Mouse (Mus musculus) liver, embryonic 13.5 days (tissue): ENCODE data around the gene Zbtb8os. TPM values are rescaled to one million over a fixed set of nuclear protein-coding genes. Genes with fewer than 3 reads are reported as not detected.

Experiments
- ATAC-seq: fragments of 200-750 bp; cut with Nextera tagmentation; 2 replicates; pipeline ENCODE4 v1.8.0; 2017; ENCODE audit warnings: low read depth, mild to moderate bottlenecking, moderate number of reproducible peaks, moderate library complexity
- DNase-seq: peaks from one replicate; pipeline ENCODE4 v3.0.0; 2022
- H3K27ac ChIP-seq: fragments of 300-500 bp; sonication (generic); 2 replicates; pipeline ENCODE4 v1.5.1; 2015; ENCODE audit warnings: moderate library complexity, mild to moderate bottlenecking, inconsistent platforms
- H3K27me3 ChIP-seq: fragments of 300-500 bp; sonication (generic); 2 replicates; pipeline ENCODE4 v1.6.1; 2015; ENCODE audit warnings: mild to moderate bottlenecking, inconsistent platforms
- H3K36me3 ChIP-seq: fragments of 300-500 bp; sonication (generic); 2 replicates; pipeline ENCODE4 v1.6.1; 2015; ENCODE audit warnings: mild to moderate bottlenecking, inconsistent platforms
- H3K4me1 ChIP-seq: fragments of 300-500 bp; sonication (generic); replicated peaks from 2 replicates; pipeline ENCODE4 v1.6.1; 2015; ENCODE audit warnings: inconsistent platforms
- H3K4me2 ChIP-seq: fragments of 300-500 bp; sonication (generic); 2 replicates; pipeline ENCODE4 v1.6.1; 2015; ENCODE audit warnings: inconsistent platforms, mild to moderate bottlenecking, moderate library complexity
- H3K4me3 ChIP-seq: fragments of 300-500 bp; sonication (generic); replicated peaks from 2 replicates; pipeline ENCODE4 v1.5.1; 2015; ENCODE audit warnings: mild to moderate bottlenecking, inconsistent platforms
- H3K9ac ChIP-seq: fragments of 300-500 bp; sonication (generic); 2 replicates; pipeline ENCODE4 v1.6.1; 2015; ENCODE audit warnings: mild to moderate bottlenecking, inconsistent platforms
- H3K9me3 ChIP-seq: fragments of 300-500 bp; sonication (generic); replicated peaks from 2 replicates; pipeline ENCODE4 v1.6.1; 2016; ENCODE audit warnings: inconsistent platforms
- WGBS: fragments of 180-500 bp; shearing (Covaris S2); methylation state at CpG from one replicate; pipeline ENCODE4 v1.1.7; 2015; ENCODE audit not compliant: insufficient replicate concordance; 5-methylcytosine and 5-hydroxymethylcytosine counted together
- polyA plus RNA-seq: library from polyadenylated mRNA; unstranded; fragments of >200 nt; fragmentation: Nextera tagmentation; extraction: Ambion mirVana; gene quantifications from 2 replicates; pipeline ENCODE4 v1.2.1, GENCODE M21; 2015

Gene Zbtb8os
- polyA plus RNA-seq, 1 experiment from 2014 or later, result 30.4 TPM

DNA sequence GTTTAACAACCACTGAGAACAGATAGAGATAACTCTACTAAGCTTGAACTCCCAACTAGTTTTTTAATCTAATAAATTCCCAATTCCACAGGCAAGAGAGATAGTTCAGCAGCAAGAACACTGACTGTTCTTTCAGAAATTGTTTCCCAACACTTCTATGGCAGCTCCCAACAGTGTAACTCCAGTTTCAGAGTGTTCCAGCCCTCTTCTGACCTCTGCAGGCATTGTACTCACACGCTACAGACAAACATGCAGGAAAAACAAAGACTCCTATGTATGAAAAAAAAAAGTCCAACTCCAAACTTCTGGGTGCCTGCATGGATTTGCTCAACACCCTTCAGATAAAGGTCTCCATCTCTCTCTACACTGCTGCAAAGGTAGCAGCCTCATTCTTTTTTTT lies 2.6 kb upstream of the Zbtb8os start:
- ATAC-seq (no peak), DNase-seq (no peak)
- peaks cover 59% of the 10 kb centered on the region for H3K36me3 ChIP-seq
- H3K4me1 ChIP-seq, result peaks cover 56% of the 10 kb centered on the region
- 55% methylated on average over 1 of the region's 1 CpGs for WGBS
- peak overlapping the region; percentile 83 for H3K4me2 ChIP-seq
- H3K27me3 ChIP-seq, result no peaks in the 10 kb centered on the region
- H3K9me3 ChIP-seq, result no peaks in the 10 kb centered on the region
- H3K4me3 ChIP-seq, result peak overlapping the region; percentile 90
- H3K27ac ChIP-seq, result no peak overlapping the region
- H3K9ac ChIP-seq, result peak overlapping the region; percentile 89

DNA sequence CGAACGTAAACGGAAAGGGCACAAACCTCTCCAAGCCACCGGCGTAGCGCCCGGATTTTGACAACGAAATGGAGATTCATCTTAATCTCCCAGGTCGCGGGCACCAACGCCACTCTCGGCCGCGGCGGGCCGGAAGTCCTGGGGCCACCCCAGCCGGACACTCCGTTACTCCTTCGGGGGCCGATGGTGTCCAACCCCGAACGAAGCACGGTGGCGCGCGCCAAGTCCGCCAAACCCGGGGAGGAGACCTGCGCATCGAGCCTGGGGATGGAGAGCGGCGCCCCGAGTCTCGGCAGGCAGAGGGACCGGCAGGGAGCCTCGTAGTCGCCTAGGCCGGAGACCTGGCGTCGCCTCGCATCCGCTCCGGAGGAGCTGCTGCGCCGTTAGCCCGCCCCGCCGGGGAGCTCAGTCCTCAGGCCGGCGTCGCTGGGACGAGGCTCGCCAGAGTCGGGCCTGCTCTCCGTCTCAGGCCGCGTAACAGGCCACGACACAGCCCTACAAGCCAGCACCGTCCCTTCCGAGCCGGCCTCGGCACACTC lies 749 bp upstream of the Zbtb8os start:
- H3K4me2 ChIP-seq, result peak overlapping the region; percentile 83
- H3K9me3 ChIP-seq, result no peaks in the 10 kb centered on the region
- WGBS, result under 1% methylated on average over 62 of the region's 62 CpGs
- H3K9ac ChIP-seq, result peak overlapping the region; percentile 89
- H3K36me3 ChIP-seq, result peaks cover 42% of the 10 kb centered on the region
- peak overlapping the region; percentile 90 for H3K4me3 ChIP-seq
- H3K27ac ChIP-seq, result peak overlapping the region; percentile 94
- H3K27me3 ChIP-seq, result no peaks in the 10 kb centered on the region
- ATAC-seq (peak; percentile 58), DNase-seq (no peak)
- peaks cover 75% of the 10 kb centered on the region for H3K4me1 ChIP-seq

DNA sequence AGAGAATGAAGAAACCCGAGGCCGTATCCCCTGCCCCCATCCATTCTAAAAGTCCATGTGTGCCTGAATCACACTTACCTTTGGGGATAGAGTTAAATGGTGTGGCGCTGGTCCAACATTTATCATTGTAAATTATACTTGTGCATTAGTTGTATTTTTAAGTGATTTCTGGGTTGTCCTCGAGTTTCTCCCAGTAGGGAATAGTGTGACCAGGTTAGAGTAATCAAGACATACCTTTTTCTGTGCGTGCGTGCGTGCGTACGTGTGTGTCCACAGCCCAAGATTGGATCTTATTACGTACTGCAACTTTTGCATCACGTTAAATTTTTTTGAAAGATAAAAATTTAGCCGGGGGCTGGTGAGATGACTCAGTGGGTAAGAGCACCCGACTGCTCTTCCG lies 796 bp downstream of the Zbtb8os start:
- peak overlapping the region; percentile 99 for H3K27ac ChIP-seq
- H3K27me3 ChIP-seq, result no peaks in the 10 kb centered on the region
- ATAC-seq (no peak), DNase-seq (no peak)
- peaks cover 77% of the 10 kb centered on the region for H3K4me1 ChIP-seq
- H3K9ac ChIP-seq, result peak overlapping the region; percentile 84
- H3K9me3 ChIP-seq, result no peaks in the 10 kb centered on the region
- peak overlapping the region; percentile 90 for H3K4me3 ChIP-seq
- H3K36me3 ChIP-seq, result peaks cover 27% of the 10 kb centered on the region
- 39% methylated on average over 14 of the region's 14 CpGs for WGBS
- peak overlapping the region; percentile 83 for H3K4me2 ChIP-seq

DNA sequence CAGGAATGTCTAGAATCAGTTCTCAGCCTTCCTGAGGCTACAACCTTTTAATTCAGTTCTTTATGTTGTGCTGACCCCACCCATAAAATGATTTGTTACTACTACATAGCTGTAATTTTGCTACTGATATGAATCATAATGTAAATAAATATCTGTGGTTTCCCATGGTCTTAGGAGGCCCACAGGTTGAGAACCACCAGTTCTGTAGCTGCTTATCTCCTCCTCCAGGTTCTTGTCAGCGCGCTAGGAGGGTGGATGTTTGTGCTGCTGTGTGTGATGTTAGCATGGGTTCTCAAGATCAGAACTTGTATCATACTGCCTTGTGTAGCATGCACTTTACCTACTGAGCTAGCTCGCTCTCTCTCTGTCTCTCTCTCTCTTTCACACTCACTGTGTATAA lies 4.2 kb downstream of the Zbtb8os start:
- H3K4me3 ChIP-seq, result 0 out of 2 replicates have a peak overlapping the region, but pooled peaks have one; percentile 1
- no peaks in the 10 kb centered on the region for H3K9me3 ChIP-seq
- WGBS, result 22% methylated on average over 3 of the region's 3 CpGs
- DNase-seq (no peak), ATAC-seq (peak; percentile 77)
- no peaks in the 10 kb centered on the region for H3K27me3 ChIP-seq
- H3K9ac ChIP-seq, result peak overlapping the region; percentile 12
- peaks cover 50% of the 10 kb centered on the region for H3K4me1 ChIP-seq
- peaks cover 30% of the 10 kb centered on the region for H3K36me3 ChIP-seq
- H3K27ac ChIP-seq, result peak overlapping the region; percentile 97
- H3K4me2 ChIP-seq, result peak overlapping the region; percentile 50

DNA sequence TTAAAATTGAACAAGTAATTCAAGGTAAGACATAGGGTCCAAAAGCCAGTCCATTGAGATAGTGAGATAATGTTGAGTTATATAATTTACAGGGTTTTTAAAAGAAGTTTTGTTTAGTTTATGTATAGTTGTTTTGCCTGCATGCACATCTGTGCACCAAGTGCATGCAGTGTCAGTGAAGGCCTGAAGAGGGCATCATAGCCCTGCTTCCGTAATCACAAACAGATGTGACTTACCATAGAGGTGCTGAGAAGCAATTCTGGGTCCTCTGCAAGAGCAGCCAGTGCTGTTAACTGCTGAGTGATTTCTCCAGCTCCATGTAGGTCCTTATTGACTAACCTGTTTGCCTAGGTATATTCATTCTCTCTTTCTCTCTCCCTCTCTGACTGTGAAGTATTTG lies 6.4 kb downstream of the Zbtb8os start:
- peaks cover 41% of the 10 kb centered on the region for H3K4me1 ChIP-seq
- 89% methylated on average over 1 of the region's 1 CpGs for WGBS
- no peak for ATAC-seq
- no peaks in the 10 kb centered on the region for H3K27me3 ChIP-seq
- H3K36me3 ChIP-seq, result peaks cover 46% of the 10 kb centered on the region
- H3K4me2 ChIP-seq, result no peak overlapping the region
- H3K4me3 ChIP-seq, result no peak overlapping the region
- H3K9me3 ChIP-seq, result no peaks in the 10 kb centered on the region
- no peak overlapping the region for H3K9ac ChIP-seq
- H3K27ac ChIP-seq, result no peak overlapping the region
- DNase-seq, result no peak

DNA sequence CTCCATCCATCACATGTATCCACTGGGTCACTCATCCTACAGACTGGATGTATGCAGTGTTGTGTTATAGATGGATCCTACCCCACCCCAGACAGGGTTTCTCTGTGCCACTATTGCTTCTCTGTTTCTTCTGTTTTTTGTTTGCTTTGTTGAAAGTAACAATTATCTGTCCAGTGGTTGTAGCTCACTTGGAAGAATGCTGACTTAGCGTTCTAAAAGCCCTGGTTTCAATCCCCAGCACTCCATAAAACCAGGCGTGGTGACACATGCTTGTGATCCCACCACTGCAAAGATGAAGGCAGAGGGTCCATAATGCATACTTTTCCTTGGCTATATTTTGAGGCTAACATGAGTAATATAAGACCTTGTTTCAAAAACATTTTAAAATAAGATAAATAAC lies 7.2 kb downstream of the Zbtb8os start:
- Histone ChIP-seq H3K4me2 (no peak overlapping the region), H3K4me3 (no peak overlapping the region), H3K27me3 (no peaks in the 10 kb centered on the region), H3K9me3 (no peaks in the 10 kb centered on the region), H3K9ac (no peak overlapping the region), H3K27ac (peak overlapping the region; percentile 27; the same call in 1 of the 2 replicates), H3K4me1 (peaks cover 33% of the 10 kb centered on the region), H3K36me3 (peaks cover 48% of the 10 kb centered on the region)
- DNase-seq (no peak), ATAC-seq (no peak)
- WGBS, result 81% methylated on average over 2 of the region's 2 CpGs

DNA sequence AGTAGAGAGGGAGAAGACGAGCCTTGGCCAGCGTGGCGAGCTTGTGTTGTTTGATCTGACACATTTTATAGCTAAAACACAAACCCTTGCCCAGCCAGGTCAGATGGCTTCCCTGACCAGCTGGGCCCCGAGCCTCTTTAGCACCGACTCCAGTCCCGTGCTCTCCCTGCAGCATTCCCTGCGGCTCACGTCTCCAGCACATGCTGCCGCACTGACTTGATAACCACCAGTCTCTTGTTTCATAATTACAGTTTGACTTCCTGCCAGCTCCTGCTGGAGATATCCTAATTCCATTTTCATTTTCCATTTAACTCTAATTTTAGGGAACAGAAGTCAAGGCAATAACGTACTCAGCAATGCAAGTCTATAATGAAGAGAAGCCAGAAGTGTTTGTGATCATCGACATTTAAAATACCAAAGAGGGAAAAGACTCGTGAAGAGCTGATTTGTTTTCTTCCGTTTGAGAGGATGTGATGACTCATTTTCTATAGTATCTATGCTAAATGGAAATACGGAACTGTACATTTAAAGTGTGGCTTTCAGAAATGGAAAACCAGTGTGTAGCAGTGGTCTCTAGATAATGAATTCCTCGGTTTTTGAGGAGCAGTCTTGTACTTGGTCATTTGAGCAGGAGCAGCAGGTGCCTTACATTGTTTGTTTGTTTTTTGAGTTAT lies 11.1 kb downstream of the Zbtb8os start:
- no peak for ATAC-seq
- H3K27me3 ChIP-seq, result no peaks in the 10 kb centered on the region
- 77% methylated on average over 15 of the region's 15 CpGs for WGBS
- peak overlapping the region; percentile 32; the same call in 1 of the 2 replicates for H3K27ac ChIP-seq
- H3K4me3 ChIP-seq, result no peak overlapping the region
- DNase-seq, result no peak
- no peaks in the 10 kb centered on the region for H3K9me3 ChIP-seq
- H3K4me2 ChIP-seq, result no peak overlapping the region
- H3K4me1 ChIP-seq, result no peaks in the 10 kb centered on the region
- H3K36me3 ChIP-seq, result peaks cover 46% of the 10 kb centered on the region
- H3K9ac ChIP-seq, result no peak overlapping the region

DNA sequence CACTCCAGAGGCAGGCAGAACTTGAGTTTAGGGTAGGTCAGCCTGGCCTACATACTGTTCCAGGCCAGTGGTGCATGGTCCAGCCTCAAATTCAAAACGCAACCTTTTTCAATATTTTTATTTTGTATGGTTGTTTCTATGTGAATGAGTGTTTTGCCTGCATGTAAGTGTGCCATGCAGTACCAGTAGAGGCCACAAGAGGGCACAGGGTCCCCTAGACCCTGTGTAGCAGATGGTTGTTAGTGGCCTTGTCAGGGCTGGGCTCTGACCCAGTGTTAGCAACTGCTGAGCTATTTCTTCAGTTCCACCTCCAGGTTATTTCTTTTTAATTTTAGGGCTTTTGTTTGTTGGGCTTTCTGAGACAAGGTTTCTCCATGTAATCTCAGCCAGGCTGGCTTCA lies 15.1 kb downstream of the Zbtb8os start:
- no peak overlapping the region for H3K9ac ChIP-seq
- no peak for DNase-seq
- H3K4me2 ChIP-seq, result no peak overlapping the region
- H3K4me1 ChIP-seq, result peaks cover 8% of the 10 kb centered on the region
- H3K27ac ChIP-seq, result no peak overlapping the region
- no peak overlapping the region for H3K4me3 ChIP-seq
- peaks cover 19% of the 10 kb centered on the region for H3K36me3 ChIP-seq
- ATAC-seq, result peak; percentile 78; the same call in 1 of the 2 replicates
- WGBS, result 5% methylated on average over 1 of the region's 1 CpGs
- no peaks in the 10 kb centered on the region for H3K27me3 ChIP-seq
- no peaks in the 10 kb centered on the region for H3K9me3 ChIP-seq

DNA sequence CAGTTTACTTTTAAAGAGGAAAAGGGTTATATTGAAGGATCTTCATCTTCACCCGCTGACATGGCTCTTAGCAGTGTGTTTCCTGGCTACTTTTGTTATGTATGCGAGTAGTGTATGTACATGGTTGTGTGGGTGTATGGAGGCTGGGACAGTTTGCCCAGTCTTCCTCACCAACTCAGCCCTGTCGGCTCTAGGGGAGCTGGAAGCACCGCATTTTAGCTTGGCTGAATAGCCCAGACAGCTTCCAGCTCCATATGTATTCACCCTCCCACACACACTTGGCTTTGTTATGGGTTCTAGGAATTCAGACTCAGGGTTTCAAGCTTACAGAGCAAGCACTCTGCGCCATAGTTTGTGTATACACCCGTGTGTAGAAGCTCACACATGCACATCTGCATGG lies 15.6 kb downstream of the Zbtb8os start:
- H3K27ac ChIP-seq, result no peak overlapping the region
- peaks cover 8% of the 10 kb centered on the region for H3K4me1 ChIP-seq
- no peaks in the 10 kb centered on the region for H3K9me3 ChIP-seq
- WGBS, result 62% methylated on average over 6 of the region's 6 CpGs
- H3K36me3 ChIP-seq, result peaks cover 21% of the 10 kb centered on the region
- H3K27me3 ChIP-seq, result no peaks in the 10 kb centered on the region
- DNase-seq (no peak), ATAC-seq (0 out of 2 replicates have a peak, but pooled peaks have one; percentile 26)
- H3K4me2 ChIP-seq, result no peak overlapping the region
- H3K9ac ChIP-seq, result no peak overlapping the region
- no peak overlapping the region for H3K4me3 ChIP-seq

DNA sequence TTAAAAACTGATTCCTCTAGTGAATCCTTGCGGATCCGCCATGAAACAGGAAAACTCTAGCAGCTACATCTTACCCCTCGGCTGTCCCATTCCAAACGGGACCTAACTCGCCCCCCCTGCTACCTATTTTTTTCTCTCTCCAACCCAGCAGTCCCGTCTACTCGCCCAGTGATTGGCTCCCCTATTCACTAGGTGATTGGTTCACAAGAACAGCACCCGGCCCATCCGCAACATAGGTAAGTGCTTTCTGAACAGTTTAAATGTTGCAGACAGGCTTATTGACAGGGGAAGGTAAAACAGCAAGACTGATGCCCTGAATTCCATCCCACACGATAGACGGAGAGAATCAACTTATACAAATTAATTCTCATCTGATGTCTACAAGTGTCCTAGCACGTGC lies 17.7 kb downstream of the Zbtb8os start:
- Histone ChIP-seq H3K4me3 (no peak overlapping the region), H3K9me3 (no peaks in the 10 kb centered on the region), H3K9ac (no peak overlapping the region), H3K4me2 (no peak overlapping the region), H3K27me3 (no peaks in the 10 kb centered on the region), H3K36me3 (peaks cover 13% of the 10 kb centered on the region; the same call in 1 of the 2 replicates), H3K4me1 (peaks cover 8% of the 10 kb centered on the region), H3K27ac (no peak overlapping the region)
- 85% methylated on average over 12 of the region's 12 CpGs for WGBS
- no peak for ATAC-seq
- no peak for DNase-seq

DNA sequence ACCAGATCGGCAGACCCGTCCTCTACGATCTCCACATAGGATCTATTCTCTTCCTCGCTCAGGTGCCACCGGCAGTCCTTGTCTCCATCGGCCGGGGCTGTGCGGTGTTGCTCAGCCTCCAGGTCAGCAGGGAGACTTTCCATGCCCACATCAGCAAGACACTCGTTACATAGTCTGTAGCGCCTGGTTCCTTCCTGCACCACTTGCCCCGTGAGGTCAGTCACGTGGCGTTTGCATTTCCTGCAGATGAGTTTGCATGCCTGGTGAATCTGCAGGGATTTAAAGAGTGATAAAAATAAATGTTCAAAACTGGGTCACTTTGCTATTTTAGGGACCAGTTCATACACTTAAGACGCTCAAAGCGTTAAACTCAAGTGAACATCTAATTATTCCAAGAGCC lies 18.7 kb downstream of the Zbtb8os start:
- Histone ChIP-seq H3K4me1 (peaks cover 8% of the 10 kb centered on the region), H3K9me3 (no peaks in the 10 kb centered on the region), H3K4me3 (no peak overlapping the region), H3K9ac (no peak overlapping the region), H3K4me2 (no peak overlapping the region), H3K27me3 (no peaks in the 10 kb centered on the region), H3K27ac (no peak overlapping the region), H3K36me3 (peaks cover 13% of the 10 kb centered on the region; the same call in 1 of the 2 replicates)
- no peak for ATAC-seq
- no peak for DNase-seq
- 64% methylated on average over 15 of the region's 15 CpGs for WGBS
